Mouse (Mus musculus) liver, embryonic 14.5 days (tissue): Measurements from ENCODE around the gene Fam118b.

Experiments
- CTCF ChIP-seq: IDR thresholded peaks from 2 replicates; pipeline ENCODE4 v1.5.1; 2016; ENCODE audit warnings: antibody characterized with exemption, low read depth, control low read depth
- EP300 ChIP-seq: IDR thresholded peaks from 2 replicates; pipeline ENCODE4 v1.6.1; 2016; ENCODE audit warnings: antibody characterized with exemption, low read depth

DNA sequence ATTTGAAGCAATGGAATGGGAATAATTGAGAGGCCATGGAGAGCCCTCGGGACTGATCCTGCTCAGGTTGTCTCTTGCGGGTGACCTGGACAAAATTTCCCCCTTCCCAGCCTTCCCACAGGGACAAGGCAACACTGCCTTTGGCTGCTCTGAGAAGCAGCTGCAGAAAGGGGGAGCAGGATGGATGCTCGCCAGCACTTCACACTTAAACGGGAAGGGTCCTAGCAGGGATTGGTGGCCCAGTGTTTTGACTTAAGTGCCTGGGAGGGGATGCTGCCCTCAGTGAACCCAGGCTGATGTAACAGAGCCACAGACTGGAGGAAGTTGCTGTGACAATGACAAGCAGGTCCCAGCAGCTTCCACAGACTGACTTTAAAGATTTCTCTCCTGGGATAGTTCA, 46.0 kb upstream of the Fam118b start:
- TF ChIP-seq CTCF (no peak), EP300 (no peak)
